Mouse (Mus musculus): ENCODE measurements around the gene Dok4. TPM values are rescaled to one million over a fixed set of nuclear protein-coding genes. Genes with fewer than 3 reads are reported as not detected.

Dok4 gene
- polyA plus RNA-seq, 1 experiment = 85.0 TPM

- no peak for DNase-seq (ENCODE audit: low read depth)
- no peak for TF ChIP-seq CTCF (IDR thresholded peaks at IDR 0.05; ENCODE audit: borderline replicate concordance, extremely low read depth, insufficient read depth, insufficient read length)
- TF ChIP-seq POLR2A (IDR thresholded peaks at IDR 0.05; ENCODE audit: borderline replicate concordance, extremely low read depth, insufficient read depth, insufficient read length, poor library complexity, severe bottlenecking) = no peak
Observed at GRCm38 (mm10) chr8:94817933-94818332, 58.2 kb downstream of the Dok4 start.

- peak; percentile 33 for DNase-seq (ENCODE audit: low read depth)
- TF ChIP-seq CTCF (IDR thresholded peaks at IDR 0.05; ENCODE audit: borderline replicate concordance, extremely low read depth, insufficient read depth, insufficient read length) (peak; percentile 55; the same call in 1 of the 2 replicates), POLR2A (IDR thresholded peaks at IDR 0.05; ENCODE audit: borderline replicate concordance, extremely low read depth, insufficient read depth, insufficient read length, poor library complexity, severe bottlenecking) (no peak)
Observed at GRCm38 (mm10) chr8:94814556-94814955, 61.6 kb downstream of the Dok4 start.

Other genes starting within 250 kb of the Dok4 start
- 192 and 209 TPM in 2 replicates for gene Arl2bp, start 209.7 kb downstream of the Dok4 start, polyA plus RNA-seq (2012; rRNA removed)
- gene Pllp, start 180.1 kb downstream of the Dok4 start, polyA plus RNA-seq (2012; rRNA removed) = 1.0 and 1.2 TPM in 2 replicates
- 0.04 TPM in 2 replicates for gene Ccl22, start 130.7 kb downstream of the Dok4 start, polyA plus RNA-seq (2012; rRNA removed)
- 23.9 and 28.2 TPM in 2 replicates for gene Cx3cl1, start 104.3 kb downstream of the Dok4 start, polyA plus RNA-seq (2012; rRNA removed)
- gene Ccl17, start 65.9 kb downstream of the Dok4 start, polyA plus RNA-seq (2012; rRNA removed) = 0.18 TPM in 1 of 2 replicates, not detected in the other
- 60.1 and 62.3 TPM in 2 replicates for gene Coq9, start 38.0 kb downstream of the Dok4 start, polyA plus RNA-seq (2012; rRNA removed)
- 81.3 and 82.0 TPM in 2 replicates for gene Ciapin1, start 38.0 kb downstream of the Dok4 start, polyA plus RNA-seq (2012; rRNA removed)
- gene Polr2c, start 18.9 kb downstream of the Dok4 start, polyA plus RNA-seq (2012; rRNA removed) = 98.3 and 144 TPM in 2 replicates
- gene Ccdc102a, start 41.8 kb upstream of the Dok4 start, polyA plus RNA-seq (2012; rRNA removed) = 9.0 and 11.1 TPM in 2 replicates
- gene Adgrg5, start 47.4 kb upstream of the Dok4 start, polyA plus RNA-seq (2012; rRNA removed) = 0.27 and 0.28 TPM in 2 replicates
- gene Adgrg1, start 98.4 kb upstream of the Dok4 start, polyA plus RNA-seq (2012; rRNA removed) = 468 and 636 TPM in 2 replicates
- gene Adgrg3, start 141.4 kb upstream of the Dok4 start, polyA plus RNA-seq (2012; rRNA removed) = 2.1 and 3.0 TPM in 2 replicates
- gene Drc7, start 178.8 kb upstream of the Dok4 start, polyA plus RNA-seq (2012; rRNA removed) = 2.0 and 4.2 TPM in 2 replicates
- gene Katnb1, start 204.9 kb upstream of the Dok4 start, polyA plus RNA-seq (2012; rRNA removed) = 56.2 and 67.2 TPM in 2 replicates

All from brain, embryonic 14.5 days (tissue).